Mouse (Mus musculus) layer of hippocampus, postnatal 10 days (tissue): Measurements from ENCODE around the gene Kdm4d. TPM values are rescaled to one million over a fixed set of nuclear protein-coding genes. Genes with fewer than 3 reads are reported as not detected.
"Not testable (repeated sequence)": the region's sequence is repeated elsewhere in the genome, so short reads cannot be mapped to it uniquely, and the experiment has no call there.

Experiments used
- DNase-seq, 2 experiments: peaks; one replicate each; pipeline ENCODE4 v3.0.0; 2021; ENCODE audit warnings: low spot score in 2 of 2
- total RNA-seq, 2 experiments: library from RNA; stranded (reverse); gene quantifications; 2 replicates each; pipeline ENCODE4 v1.2.3; 2021

The Kdm4d gene
- total RNA-seq, 2 experiments from 2014 or later, result 2.2 to 2.3 TPM

- no peak for DNase-seq
Observed at GRCm38 (mm10) chr9:14456320-14456719, 44.0 kb downstream of the Kdm4d start.

- not testable (repeated sequence) for DNase-seq
Observed at GRCm38 (mm10) chr9:14451120-14451519, 49.2 kb downstream of the Kdm4d start.

GRCm38 (mm10) chr9:14447086-14447485, 53.2 kb downstream of the Kdm4d start:
- DNase-seq, result not testable (repeated sequence)

DNA sequence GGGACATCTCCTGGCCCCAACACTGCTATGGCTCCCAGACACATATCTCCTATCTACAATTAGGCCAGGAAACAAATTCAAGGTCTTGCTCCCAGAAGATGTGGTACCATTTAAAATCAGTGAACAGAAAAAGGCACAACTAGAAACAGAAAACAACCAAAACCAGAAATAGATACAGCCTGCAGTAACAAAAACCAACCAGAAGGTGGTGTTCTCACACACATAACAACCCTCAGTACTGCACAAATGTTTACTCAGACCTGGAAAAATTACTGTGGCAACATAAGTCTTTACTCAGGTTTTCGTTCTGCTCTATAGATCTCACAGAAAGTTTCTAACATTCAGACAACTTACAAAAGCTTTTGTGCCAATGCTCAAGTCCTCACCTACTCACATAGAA, 59.9 kb downstream of the Kdm4d start:
- DNase-seq, result no peak

- no peak for DNase-seq
Observed at GRCm38 (mm10) chr9:14433252-14433939, 66.9 kb downstream of the Kdm4d start.

Other genes starting within 250 kb of the Kdm4d start
- 10 to 100 TPM; 58.2 to 61.1 TPM for gene Sesn3, start 225.4 kb downstream of the Kdm4d start, total RNA-seq
- 10 to 100 TPM; 38.8 to 43.2 TPM for gene Endod1, start 119.0 kb downstream of the Kdm4d start, total RNA-seq
- gene Cwc15, start 135 bp upstream of the Kdm4d start, total RNA-seq, result 10 to 100 TPM; 76.0 to 84.4 TPM
- gene Amotl1, start 144.6 kb upstream of the Kdm4d start, total RNA-seq, result 10 to 100 TPM; 16.3 to 20.0 TPM
- under 1 TPM in 1 of 2 experiments, not detected in 1; 0.23 TPM for gene Piwil4, start 240.3 kb upstream of the Kdm4d start, total RNA-seq